Mouse (Mus musculus) fat pad, adult 2 months (tissue): ENCODE data around the gene D17Wsu92e.
A peak's percentile ranks its signal among the peaks of the same experiment; 100 is the strongest.

Experiments used
- DNase-seq: peaks from one replicate; pipeline ENCODE4 v3.0.0-alpha.2; 2011; ENCODE audit warnings: low read depth, low spot score; ENCODE audit errors: extremely low read depth

Gene D17Wsu92e

DNA sequence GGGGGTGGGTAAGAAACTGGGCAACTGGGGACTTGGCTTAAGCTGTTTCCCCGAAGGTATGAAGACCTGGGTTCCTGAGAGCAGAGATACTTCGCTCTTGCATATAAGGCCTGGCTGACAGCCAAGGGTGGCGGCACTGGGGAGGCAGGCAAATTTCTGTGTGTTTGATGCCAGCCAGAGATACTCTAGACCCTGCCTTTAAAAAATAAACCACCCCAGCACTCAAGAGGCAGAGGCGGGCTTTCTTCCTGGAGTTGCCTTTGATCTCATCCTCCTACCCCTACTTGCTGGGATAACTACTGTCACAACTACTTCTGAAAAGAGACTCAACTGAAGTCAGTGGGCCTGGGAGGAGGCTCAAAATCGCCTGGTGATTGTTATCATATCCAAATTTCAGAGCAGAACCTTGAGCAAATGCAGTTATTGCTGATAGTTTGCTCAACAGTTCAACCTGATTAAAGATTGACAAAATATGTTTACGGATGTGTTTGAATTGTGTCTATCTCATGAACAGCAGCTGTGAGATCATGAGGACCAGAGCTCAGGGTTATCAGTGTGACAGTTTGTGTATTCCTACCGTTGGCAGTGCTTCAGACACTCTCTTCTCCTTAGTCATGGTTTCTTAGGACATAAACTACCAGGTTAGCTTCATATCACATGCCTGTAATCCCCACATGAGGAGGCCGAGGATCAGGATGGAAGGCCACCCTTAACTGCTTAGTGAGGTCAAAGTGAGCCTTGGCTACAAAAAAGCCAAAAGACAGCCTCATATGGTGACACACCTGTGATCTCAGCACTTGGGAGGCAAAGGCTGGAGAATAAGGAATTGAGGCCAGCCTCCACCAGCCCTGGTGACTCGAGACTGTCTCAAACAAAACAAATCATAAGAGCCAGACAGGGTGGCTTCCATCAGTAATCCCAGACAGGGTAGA is 1.2 kb upstream of the D17Wsu92e start:
- DNase-seq, result no peak

DNA sequence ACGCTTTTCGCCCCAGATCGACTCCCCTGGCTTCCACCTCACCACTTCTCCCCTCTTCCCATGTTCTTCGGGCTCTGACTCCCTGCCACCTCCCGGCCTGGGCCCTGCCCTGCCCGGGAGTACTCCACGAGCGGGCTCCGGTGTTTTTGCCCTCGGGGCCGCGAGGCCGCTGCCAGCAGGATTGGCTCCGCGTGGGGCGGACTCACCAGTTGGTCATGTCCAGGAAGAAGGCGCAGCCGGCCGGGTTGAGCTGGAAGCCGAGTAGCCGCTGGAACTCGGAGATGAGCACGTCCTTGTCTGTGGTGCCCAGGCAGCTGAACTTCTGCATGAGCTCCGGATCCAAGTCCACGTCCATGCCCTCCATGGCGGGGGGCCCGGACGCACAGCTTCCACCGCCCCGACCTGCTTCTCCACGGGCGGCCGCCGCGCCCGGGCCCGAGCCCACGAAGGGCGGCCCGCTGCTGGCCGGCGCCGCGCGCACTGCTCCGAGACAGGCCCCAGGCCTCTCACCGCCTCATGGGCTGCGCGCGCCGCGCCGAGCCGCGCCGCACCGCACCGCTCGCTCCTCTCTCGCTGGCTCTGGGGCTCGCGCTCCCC is 379 bp downstream of the D17Wsu92e start:
- no peak for DNase-seq

DNA sequence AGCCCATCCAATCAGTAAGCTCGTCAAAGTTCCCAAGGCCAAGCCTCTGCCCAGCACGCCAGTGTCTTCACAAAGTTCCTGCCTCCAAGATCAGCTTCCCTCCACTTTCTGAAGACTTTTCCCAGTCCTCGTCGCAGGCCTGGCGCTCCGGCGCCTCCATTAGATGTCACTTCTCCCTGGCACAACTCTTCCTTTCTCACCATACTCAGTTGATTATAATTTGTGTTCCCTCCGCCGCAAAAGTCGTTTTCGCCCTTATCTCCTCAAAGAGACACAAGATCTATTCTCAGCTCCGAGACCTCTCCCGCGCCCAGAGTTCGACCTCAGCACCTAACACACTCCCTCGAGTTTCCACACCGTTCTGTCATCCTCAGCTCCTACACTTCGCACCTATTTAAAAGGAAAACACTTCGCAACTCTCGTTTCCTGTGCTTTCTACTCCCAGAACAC is 902 bp downstream of the D17Wsu92e start:
- no peak for DNase-seq

DNA sequence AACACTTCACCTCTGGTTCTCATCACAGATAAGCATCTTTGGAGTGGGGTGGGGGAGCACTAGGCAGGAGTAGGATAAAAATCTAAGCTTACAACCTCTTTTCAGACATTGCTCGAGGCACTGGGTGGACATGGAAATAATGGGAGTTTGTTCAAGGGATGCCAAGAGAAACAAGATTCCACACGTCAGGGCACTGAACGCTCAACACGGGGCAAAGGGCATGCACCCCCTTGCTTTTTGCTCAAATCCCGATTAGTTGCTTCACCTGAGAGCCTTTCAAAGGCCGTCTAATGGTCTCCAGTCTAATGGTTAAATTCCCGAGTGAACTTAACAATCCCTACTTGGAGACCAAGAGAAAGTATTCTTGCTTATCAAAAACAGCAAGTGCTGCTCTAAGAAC is 1.4 kb downstream of the D17Wsu92e start:
- peak; percentile 66 for DNase-seq

DNA sequence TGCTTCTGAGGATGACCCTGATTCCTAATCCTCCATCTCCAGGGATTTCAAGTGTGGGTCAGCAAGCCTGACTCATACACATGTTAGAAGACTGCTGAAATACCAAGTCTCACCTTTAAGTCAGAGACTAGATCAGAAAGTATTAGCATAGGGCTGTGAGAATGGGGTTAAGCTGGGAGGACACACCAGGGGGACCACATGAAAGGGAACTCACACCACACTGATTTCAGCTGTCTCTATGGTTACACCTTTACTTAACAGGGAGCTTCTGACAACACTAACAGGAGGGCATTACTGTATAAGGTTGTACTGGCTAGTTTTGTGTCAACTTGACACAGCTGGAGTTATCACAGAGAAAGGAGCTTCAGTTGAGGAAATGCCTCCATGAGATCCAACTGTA is 5.8 kb downstream of the D17Wsu92e start:
- DNase-seq, result no peak

DNA sequence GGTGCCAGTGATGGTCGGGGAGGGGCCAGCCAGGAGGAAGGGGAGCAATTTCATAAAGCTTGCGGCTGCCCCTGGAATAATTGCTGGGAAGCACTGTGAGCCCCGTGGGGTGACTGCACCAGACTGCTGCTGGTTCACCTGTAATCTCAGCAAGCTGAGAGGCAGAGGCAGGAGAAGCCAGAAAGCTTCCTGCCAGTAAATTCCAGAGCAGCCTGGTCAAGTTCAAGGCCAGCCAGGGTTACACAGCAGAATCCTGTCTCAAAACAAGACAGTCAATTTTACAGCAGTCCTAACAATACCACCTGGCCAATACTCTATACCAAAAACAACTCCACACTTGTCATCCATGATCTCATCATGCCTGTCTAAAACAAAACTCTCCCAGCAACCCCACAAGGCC is 8.5 kb downstream of the D17Wsu92e start:
- no peak for DNase-seq

DNA sequence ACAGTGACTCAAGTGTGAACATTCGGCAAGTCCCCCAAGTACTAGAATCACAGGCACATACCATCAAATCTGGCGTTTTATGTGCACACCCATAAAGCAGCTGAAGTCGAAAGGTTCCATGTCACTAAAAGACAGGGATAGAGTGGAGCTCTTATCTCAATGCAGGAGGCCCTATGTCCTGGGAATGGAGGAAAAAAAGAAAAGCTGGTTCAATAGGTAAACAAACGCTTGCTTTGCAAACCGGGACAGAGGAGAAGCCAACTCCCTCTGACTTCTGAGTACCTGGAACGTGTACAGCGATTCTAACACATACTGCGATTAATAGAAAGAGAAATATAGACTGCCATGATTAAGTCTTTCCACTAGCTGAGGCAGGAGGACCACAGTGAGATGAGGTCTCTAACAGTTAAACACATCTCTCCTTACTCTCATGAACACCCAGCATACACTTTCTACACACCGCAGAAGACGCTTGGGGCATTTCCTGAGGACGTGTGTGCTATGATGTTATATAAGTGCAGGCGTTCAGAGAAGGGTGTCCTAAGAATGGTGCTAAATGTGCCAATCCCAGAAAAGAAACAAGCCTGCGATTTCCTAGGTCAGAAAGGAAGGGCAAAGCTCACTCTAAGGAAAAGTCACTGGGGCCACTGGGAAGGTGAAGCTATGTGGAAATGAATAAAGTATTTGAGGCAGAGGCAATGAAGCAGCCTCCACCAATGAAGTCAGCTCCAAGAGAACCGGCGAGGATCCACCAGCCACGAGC is 9.7 kb downstream of the D17Wsu92e start:
- no peak for DNase-seq

DNA sequence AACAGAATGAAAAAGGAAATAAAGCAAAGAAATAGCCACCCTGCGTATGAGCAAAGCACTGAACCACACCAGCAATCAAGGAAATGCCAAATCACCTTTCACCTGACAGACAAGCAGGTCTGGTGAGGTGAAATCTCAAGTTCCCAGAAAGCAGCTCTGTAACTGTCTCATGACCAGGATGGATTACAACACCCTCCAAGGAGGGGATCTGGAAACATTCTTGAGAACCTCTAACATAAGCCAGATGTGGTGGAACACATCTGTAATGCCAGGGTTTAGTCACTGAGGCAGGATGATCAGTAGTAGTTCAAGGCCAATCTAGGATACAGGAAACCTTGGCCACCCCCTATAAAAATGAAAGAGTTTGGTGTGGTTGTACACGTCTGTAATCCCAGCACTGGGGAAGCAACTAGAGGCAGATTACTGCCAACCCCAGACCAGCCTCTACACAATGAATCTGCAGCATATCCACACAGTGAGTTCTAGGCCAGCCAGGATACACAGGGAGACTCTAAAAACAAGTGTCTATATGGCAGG is 12.8 kb downstream of the D17Wsu92e start:
- no peak for DNase-seq

DNA sequence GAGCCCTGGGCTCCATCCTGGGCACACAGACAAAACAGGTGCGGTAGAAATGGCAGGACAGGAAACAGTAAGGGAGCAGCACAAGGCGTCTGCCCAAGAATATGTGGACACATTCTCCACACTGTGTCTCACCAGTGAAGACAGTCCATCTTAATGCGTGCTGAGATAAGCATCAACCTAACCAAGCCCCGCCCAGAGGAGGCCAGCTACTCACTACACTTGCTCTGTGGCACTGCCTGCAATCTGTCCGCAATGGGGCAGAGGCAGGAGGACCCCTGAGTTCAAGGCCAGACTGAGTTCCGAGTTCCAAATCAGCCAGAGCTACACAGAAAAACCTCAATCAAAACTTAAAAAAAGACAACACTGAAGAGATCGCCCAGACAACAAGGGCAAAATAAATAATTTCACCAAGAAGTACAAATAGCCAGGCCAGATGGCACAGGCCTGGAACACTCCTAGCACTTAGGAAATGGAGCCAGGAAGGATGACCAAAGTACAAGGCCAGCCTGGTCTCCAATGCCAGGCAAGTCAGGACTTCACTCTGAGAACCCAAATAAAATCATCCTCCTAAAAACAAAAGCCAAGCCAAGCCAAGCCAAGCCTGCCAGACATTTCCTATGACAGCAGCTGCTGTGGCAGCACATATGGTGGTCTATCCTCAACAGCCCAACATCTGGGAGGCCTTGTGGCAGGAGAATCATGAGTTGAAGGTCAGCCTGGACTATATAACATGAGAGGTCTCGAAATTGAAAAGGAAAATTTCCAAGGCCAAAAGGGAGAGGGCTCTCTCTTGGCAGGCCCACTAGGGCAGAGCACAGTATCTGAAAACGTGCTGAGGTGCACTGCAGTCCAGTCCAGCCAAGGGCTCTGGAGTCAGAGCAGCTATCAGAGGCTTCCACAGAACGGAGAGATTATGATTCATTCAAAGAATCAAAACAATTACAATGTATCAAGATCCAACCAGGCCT is 15.4 kb downstream of the D17Wsu92e start:
- no peak for DNase-seq

DNA sequence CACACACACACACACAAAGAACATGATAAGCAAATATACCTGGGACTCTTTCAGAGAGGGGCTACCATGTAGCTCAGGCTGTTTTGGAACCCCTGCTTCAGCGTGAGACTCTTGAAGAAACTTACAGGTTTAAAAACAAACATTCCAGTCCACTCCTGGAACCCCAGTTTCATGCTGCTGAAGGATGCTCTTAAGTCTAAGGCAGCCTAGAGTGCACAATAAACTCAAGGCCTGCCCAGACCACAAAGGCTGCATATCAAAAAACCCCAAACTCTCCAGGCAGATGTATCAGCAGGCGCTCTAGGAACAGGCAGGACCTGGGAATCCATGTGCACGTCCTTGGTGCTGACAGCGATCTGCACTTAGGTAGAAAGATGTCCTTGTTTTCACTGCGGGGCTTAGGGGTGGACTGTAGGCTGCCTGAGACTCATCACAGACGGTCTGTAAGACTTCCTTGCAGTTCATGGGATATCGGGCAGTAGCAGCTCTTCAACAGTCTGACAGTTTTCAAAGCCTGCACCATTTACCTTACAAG is 16.2 kb downstream of the D17Wsu92e start:
- DNase-seq, result no peak

DNA sequence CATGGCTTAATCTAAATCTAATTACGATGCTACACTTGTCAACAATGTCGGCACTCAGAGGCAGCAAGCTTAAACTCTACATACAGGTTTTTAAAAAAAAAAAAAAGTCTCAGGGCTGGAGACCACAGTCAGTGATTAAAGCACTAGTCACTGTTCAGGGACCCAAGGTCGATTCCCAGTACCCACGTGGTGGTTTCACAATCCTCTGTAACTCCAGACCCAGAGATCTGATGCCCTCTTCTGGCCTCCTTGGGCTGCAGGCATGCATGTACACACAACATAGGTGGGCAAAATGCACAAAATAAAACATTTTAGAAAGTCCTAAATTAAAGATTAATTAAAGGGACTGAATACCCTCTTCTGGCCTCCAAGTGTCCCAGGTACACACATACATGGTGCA is 16.7 kb downstream of the D17Wsu92e start:
- no peak for DNase-seq

DNA sequence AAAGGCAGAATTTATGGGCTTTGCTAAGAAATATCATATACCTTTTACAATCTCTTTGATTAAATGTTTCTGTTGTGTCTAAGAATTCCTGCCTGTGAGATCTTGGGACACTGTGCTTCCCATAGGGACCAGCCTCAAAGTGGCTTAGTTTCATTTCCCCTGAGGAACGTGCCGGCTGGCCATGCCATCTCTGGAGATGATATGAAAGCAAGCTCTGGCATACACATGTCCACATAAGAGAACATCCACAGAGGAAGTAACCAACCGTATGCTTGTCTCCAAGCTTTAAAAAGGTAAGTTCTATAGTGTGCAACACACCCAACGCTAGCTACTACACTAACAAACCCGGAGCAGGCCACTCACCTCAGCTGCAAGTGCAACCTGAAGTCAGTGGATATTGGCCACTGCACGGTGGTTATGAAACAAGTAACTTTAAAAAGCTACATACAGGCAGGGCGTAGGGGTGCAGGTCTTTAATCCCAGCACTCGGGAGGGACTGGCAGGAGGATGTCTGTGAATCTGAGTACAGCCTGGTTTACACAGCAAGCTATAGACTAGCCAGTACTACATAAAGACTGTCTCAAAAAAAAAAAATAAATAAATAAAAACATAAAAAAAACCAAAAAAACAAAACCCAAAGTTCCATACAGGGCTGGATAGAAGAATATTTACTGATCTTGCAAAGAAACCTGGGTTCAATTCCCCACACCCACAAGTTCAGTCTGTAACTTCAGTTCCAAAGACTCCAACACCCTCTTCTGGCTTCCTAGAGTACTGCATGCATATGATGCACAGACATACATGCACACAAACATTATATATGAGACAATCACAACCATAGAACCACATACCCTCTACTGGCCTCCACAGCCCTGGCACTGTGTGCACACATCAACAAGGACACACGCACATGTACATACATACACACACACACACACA is 19.5 kb downstream of the D17Wsu92e start:
- no peak for DNase-seq

DNA sequence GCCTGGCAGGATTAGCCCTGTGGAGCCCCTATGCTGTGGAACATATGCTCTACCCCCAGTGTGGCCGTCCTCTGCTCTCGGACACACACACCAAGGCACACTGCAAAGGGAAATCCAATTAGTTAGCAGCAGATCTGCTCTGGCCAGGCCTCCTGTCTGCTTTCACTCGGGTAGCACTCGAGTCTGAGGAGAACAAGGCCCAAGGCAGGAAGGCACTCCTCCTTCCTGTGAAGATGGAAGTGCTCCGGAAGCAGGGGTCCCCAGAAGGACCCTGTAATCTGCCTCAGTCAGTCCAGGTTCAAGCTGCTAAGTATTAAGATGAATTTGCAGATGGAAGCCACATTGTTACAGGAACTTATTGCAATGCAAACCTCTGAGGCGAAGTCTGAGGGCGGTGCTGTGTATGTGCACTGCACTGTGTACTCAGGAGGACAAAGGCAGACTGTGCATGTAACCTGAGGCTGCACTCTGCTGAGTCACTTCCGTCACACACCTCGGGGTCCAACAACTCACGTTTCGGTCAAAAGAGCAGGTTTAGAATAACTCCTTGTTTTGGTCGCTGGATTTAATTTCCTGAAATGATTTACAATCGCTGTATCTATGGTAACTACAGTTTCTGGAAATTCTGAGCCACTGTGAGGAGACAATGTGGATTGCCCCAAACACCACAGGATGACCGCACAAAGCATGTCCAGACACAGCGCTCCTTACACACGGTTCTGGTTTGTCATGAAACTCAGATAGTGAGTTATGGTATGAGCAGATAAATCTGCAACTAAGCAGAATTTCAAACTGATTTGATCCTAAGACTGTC is 20.5 kb downstream of the D17Wsu92e start:
- no peak for DNase-seq

DNA sequence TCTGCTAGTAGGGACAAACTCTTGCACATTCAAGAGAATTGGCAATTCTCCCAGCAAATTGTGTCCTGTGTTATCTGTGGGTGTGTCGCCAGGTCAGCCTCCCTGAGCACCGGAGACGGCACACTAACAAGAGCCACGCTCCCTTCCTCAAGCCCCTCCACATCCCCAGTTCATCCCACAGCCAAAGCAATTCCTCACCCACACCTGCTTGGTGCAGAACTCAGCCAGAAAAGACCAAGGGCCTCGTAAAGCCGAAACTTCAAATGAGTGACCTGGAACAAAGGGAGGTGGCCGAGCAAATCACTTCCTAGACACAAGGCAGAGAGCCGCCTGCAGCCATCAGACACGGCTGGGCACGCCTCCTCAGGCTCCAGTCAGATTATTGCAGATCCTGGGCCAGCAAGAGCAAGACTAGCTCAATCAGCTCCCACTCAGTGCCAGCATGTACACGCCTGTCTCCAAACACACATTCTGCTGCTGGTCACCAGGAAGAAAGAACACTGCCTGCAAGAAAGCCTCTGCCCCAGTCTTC is 23.0 kb downstream of the D17Wsu92e start:
- DNase-seq, result peak; percentile 80

DNA sequence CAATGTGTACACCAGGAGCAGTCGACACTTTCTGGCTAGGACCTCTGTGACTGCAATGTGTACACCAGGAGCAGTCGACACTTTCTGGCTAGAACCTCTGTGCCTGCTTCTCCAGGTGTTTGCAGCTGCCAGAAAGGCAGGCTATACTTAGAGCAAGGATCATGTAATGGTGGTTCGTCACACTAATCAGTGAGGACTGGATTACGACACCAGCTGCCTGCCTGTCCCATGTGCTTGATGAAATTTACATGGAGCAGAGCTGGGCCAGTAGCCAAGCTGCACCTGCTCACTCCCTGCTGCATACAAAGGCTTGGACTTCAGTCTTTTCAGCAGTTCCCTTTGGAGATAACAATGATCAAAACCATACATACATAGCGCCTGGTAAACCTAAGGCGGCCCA is 23.7 kb downstream of the D17Wsu92e start:
- peak; percentile 75 for DNase-seq

DNA sequence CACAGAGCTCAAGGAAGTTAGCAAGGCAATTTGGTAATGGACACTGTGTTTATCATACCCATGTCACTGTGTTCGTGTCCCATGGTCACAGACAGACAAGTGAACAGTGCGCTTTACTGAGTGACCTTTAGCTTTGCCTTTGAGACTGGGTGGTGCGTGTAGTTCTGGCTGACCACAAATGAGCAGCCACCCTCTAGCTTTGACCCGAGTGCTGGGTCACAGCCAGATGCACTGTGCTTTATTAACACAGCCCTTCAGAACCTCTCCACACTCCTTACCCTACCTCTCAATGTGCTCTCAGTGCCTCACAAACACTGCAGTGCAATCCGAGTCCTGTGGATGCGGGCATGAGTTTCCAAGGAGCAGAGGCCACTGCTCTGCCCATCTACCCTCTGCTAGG is 27.3 kb downstream of the D17Wsu92e start:
- DNase-seq, result no peak

DNA sequence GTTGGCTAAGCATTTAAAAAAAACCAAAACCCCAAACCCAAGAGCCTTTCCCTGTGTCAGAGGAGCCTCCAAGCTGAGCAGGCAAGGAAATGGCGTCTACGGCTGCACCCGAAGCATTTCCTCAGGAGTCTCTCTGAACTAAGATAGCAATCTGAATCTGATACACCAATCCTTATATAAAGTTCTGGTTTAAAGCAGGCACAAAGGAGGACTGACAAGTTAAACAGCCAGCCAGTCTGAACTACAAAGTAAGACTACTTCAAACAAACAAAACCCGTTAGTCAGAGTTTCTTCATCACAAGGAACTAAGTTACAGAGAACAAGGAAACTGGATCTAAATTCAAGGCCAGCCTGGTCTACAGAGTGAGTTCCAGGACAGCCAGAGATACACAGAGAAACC is 27.9 kb downstream of the D17Wsu92e start:
- DNase-seq, result no peak

DNA sequence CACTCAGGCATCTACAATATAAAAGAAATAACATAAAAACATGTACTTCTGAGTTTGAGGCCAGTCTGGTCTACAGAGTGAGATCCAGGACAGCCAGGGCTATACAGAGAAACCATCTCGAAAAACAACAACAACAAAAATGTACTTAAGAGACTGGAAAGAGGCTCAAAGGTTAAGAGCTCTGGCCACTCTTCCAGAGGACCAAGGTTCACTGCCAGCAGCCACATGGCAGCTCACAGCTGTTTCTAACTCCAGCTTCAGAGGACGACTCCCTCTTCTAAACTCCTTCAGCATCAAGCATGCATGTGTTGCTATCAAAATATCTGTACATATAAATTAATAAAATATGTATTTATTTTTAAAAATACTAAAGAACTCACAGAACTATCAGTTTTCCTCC is 28.9 kb downstream of the D17Wsu92e start:
- DNase-seq, result no peak
